ENCODE assay signal across 15 mouse cellular contexts in genomic region chr8:11299317-11299602, GRCm38 (mm10). TPM values are rescaled to one million over a fixed set of nuclear protein-coding genes. Genes with fewer than 3 reads are reported as not detected.
A peak's percentile ranks its signal among the peaks of the same experiment; 100 is the strongest.
DNase-seq lines count a peak whose midpoint lies in the region; ATAC-seq and TF ChIP-seq lines count a peak whose summit lies in the region.
"Had no signal": no experiment of that assay in that cellular context is flagged by ENCODE, and none has a peak within 500 bp of the region (broad histone marks: within the 10 kb centered on the region; RNA-seq: fewer than 3 reads in every experiment).

No protein-coding gene starts in this region.

- H3K4me1 ChIP-seq in heart, embryonic 14.5 days (ENCODE audit: control insufficient read depth in 2 of 2, insufficient read depth in 2 of 2, low read length in 2 of 2): peaks cover 31 to 53% of the 10 kb centered on the region in 2 experiments
- H3K4me1 ChIP-seq in lung, embryonic 15.5 days: peaks cover 59% of the 10 kb centered on the region
- peaks cover 30% of the 10 kb centered on the region for H3K4me1 ChIP-seq in lung, adult 2 months (ENCODE audit: control insufficient read depth, insufficient read depth, low read length)
- H3K4me1 ChIP-seq in intestine, embryonic 14.5 days (replicated peaks; ENCODE audit: control insufficient read depth, insufficient read depth, low read length): peaks cover 51% of the 10 kb centered on the region
- peaks cover 36% of the 10 kb centered on the region for H3K4me1 ChIP-seq in stomach, embryonic 16.5 days (ENCODE audit: control insufficient read depth, insufficient read depth, low read length)
- 0 out of 2 replicates have a peak, but pooled peaks cover 4% of the 10 kb centered on the region for H3K4me1 ChIP-seq in liver, postnatal 0 days (ENCODE audit: insufficient read depth)
- H3K4me1 ChIP-seq: neural tube, embryonic 12.5 days had no signal

- WGBS in heart, embryonic 14.5 days: 82% methylated on average over 3 of the region's 3 CpGs
- 30% methylated on average over 3 of the region's 3 CpGs for WGBS in lung, embryonic 15.5 days
- 25% methylated on average over 3 of the region's 3 CpGs for WGBS in lung, adult 2 months
- 45% methylated on average over 3 of the region's 3 CpGs for WGBS in intestine, embryonic 14.5 days
- 34% methylated on average over 3 of the region's 3 CpGs for WGBS in stomach, embryonic 16.5 days
- 69% methylated on average over 3 of the region's 3 CpGs for WGBS in liver, postnatal 0 days (ENCODE audit: insufficient replicate concordance)

- ATAC-seq in heart, embryonic 14.5 days (ENCODE audit: insufficient number of reproducible peaks, insufficient read depth, low FRiP score, low read depth): no peak
- ATAC-seq in lung, embryonic 15.5 days (ENCODE audit: borderline replicate concordance, extremely low read depth, low FRiP score, low TSS enrichment): peak; percentile 49
- ATAC-seq in intestine, embryonic 14.5 days (replicated peaks; ENCODE audit: low FRiP score, low TSS enrichment, low read depth): no peak
- ATAC-seq in stomach, embryonic 16.5 days (ENCODE audit: insufficient read depth, low FRiP score): 0 out of 2 replicates have a peak, but pooled peaks have one; percentile 4
- no peak for ATAC-seq in liver, postnatal 0 days
- ATAC-seq: activated CD4-positive, CD25-positive, alpha-beta regulatory T cell, adult 4 months had no signal

- no peak for TF ChIP-seq EP300 in liver, postnatal 0 days (IDR thresholded peaks at IDR 0.05; ENCODE audit: low read depth)

- H3K36me3 ChIP-seq in heart, embryonic 14.5 days (ENCODE audit: control insufficient read depth, insufficient read depth, low read length): peaks cover 5% of the 10 kb centered on the region; the same call in 1 of the 2 replicates
- H3K36me3 ChIP-seq in lung, embryonic 15.5 days: no peaks in the 10 kb centered on the region
- no peaks in the 10 kb centered on the region for H3K36me3 ChIP-seq in intestine, embryonic 14.5 days (ENCODE audit: control insufficient read depth, insufficient read depth, low read length)
- no peaks in the 10 kb centered on the region for H3K36me3 ChIP-seq in stomach, embryonic 16.5 days (ENCODE audit: control insufficient read depth, insufficient read depth, low read length)
- no peaks in the 10 kb centered on the region for H3K36me3 ChIP-seq in liver, postnatal 0 days (replicated peaks; ENCODE audit: insufficient read depth, low read length)
- H3K36me3 ChIP-seq: G1E; neural tube, embryonic 12.5 days had no signal

- TF ChIP-seq POLR2A in lung, adult 2 months (IDR thresholded peaks at IDR 0.05; ENCODE audit: borderline replicate concordance, extremely low read depth, low read depth, low read length): no peak

- H3K9ac ChIP-seq in heart, embryonic 14.5 days (ENCODE audit: low read length): peak overlapping the region; percentile 17; the same call in 1 of the 2 replicates
- H3K9ac ChIP-seq in lung, embryonic 15.5 days: no peak overlapping the region
- H3K9ac ChIP-seq in intestine, embryonic 14.5 days (ENCODE audit: low read length): no peak overlapping the region
- peak overlapping the region; percentile 28; the same call in 1 of the 2 replicates for H3K9ac ChIP-seq in stomach, embryonic 16.5 days (ENCODE audit: low read length)
- H3K9ac ChIP-seq in liver, postnatal 0 days (replicated peaks): no peak overlapping the region
- H3K9ac ChIP-seq: neural tube, embryonic 12.5 days had no signal

- DNase-seq in heart, postnatal 36 days: no peak
- DNase-seq in lung, adult 2 months: no peak
- DNase-seq in intestine, embryonic 14.5 days (ENCODE audit: low spot score): no peak
- no peak for DNase-seq in liver, postnatal 0 days
- DNase-seq: cerebellum, adult 11-12 months; left cerebral cortex, postnatal 4 days; lung, adult 18-20 months; midbrain, embryonic 14.5 days; spleen, adult 18-20 months had no signal

- H3K27me3 ChIP-seq in heart, embryonic 14.5 days (ENCODE audit: control insufficient read depth, insufficient read depth, low read length): no peaks in the 10 kb centered on the region
- H3K27me3 ChIP-seq in lung, embryonic 15.5 days: no peaks in the 10 kb centered on the region
- no peaks in the 10 kb centered on the region for H3K27me3 ChIP-seq in intestine, embryonic 14.5 days (replicated peaks; ENCODE audit: control insufficient read depth, insufficient read depth, low read length)
- H3K27me3 ChIP-seq in stomach, embryonic 16.5 days (ENCODE audit: control insufficient read depth, insufficient read depth, low read length): no peaks in the 10 kb centered on the region
- no peaks in the 10 kb centered on the region for H3K27me3 ChIP-seq in liver, postnatal 0 days (ENCODE audit: insufficient read depth, low read length)
- H3K27me3 ChIP-seq: neural tube, embryonic 12.5 days had no signal

- intact Hi-C loops in heart, postnatal 36 days (cut with DNase I): loop anchor here (5.0 kb wide), 1 partner anchor 37 kb away; no protein-coding TSS in a partner anchor

- no peak overlapping the region for H3K4me2 ChIP-seq in heart, embryonic 14.5 days (ENCODE audit: low read length)
- H3K4me2 ChIP-seq in lung, embryonic 15.5 days: 0 out of 2 replicates have a peak overlapping the region, but pooled peaks have one; percentile 11
- 0 out of 2 replicates have a peak overlapping the region, but pooled peaks have one; percentile 16 for H3K4me2 ChIP-seq in intestine, embryonic 14.5 days (ENCODE audit: low read length)
- H3K4me2 ChIP-seq in stomach, embryonic 16.5 days (ENCODE audit: low read depth, low read length): peak overlapping the region; percentile 13; the same call in 1 of the 2 replicates
- H3K4me2 ChIP-seq in liver, postnatal 0 days (ENCODE audit: low read depth, low read length): no peak overlapping the region
- H3K4me2 ChIP-seq: neural tube, embryonic 12.5 days had no signal

- no peak for TF ChIP-seq CTCF in lung, adult 2 months (IDR thresholded peaks at IDR 0.05; ENCODE audit: insufficient read depth, low read length)
- no peak for TF ChIP-seq CTCF in liver, postnatal 0 days (IDR thresholded peaks at IDR 0.05; ENCODE audit: low read depth)

- no peaks in the 10 kb centered on the region for H3K9me3 ChIP-seq in heart, embryonic 14.5 days (ENCODE audit: control insufficient read depth, low read length)
- no peaks in the 10 kb centered on the region for H3K9me3 ChIP-seq in lung, embryonic 15.5 days
- H3K9me3 ChIP-seq in intestine, embryonic 14.5 days (ENCODE audit: control insufficient read depth, low read length): no peaks in the 10 kb centered on the region
- no peaks in the 10 kb centered on the region for H3K9me3 ChIP-seq in stomach, embryonic 16.5 days (replicated peaks; ENCODE audit: control insufficient read depth, low read length)
- H3K9me3 ChIP-seq in liver, postnatal 0 days (ENCODE audit: low read length): no peaks in the 10 kb centered on the region
- H3K9me3 ChIP-seq: G1E; neural tube, embryonic 12.5 days had no signal

- no peak overlapping the region for H3K4me3 ChIP-seq in heart, embryonic 14.5 days (ENCODE audit: control insufficient read depth in 1 of 2, insufficient read depth in 1 of 2, low read depth in 1 of 2, low read length in 2 of 2)
- H3K4me3 ChIP-seq in lung, embryonic 15.5 days: no peak overlapping the region
- H3K4me3 ChIP-seq in lung, adult 2 months (replicated peaks; ENCODE audit: extremely low read depth, low read depth, low read length): no peak overlapping the region
- no peak overlapping the region for H3K4me3 ChIP-seq in intestine, embryonic 14.5 days (ENCODE audit: low read depth, low read length)
- H3K4me3 ChIP-seq in stomach, embryonic 16.5 days (replicated peaks; ENCODE audit: low read length): no peak overlapping the region
- H3K4me3 ChIP-seq in liver, postnatal 0 days (ENCODE audit: low read depth, low read length): no peak overlapping the region
- H3K4me3 ChIP-seq: neural tube, embryonic 12.5 days had no signal

- peak overlapping the region in 1 of 2 experiments; percentile 66; a peak in 2 of 4 replicates for H3K27ac ChIP-seq in heart, embryonic 14.5 days (replicated peaks in 1 of 2; ENCODE audit: control insufficient read depth in 1 of 2, insufficient read depth in 1 of 2, low read depth in 2 of 2, low read length in 2 of 2)
- peak overlapping the region; percentile 87 for H3K27ac ChIP-seq in lung, embryonic 15.5 days
- peak overlapping the region; percentile 71 for H3K27ac ChIP-seq in intestine, embryonic 14.5 days (ENCODE audit: low read depth)
- H3K27ac ChIP-seq in stomach, embryonic 16.5 days (ENCODE audit: low read length): peak overlapping the region; percentile 88
- H3K27ac ChIP-seq in liver, postnatal 0 days (ENCODE audit: low read depth): no peak overlapping the region
- H3K27ac ChIP-seq: neural tube, embryonic 12.5 days had no signal

RNA-seq across cellular contexts. Expression of gene Col4a2, which starts 13.3 kb away (rescaled TPM):
- 77.7 and 80.3 TPM in 2 replicates for polyA plus RNA-seq in heart, embryonic 14.5 days (2014; fragmentation: Nextera tagmentation; extraction: Ambion mirVana)
- 100 to 1,000 TPM; 228 to 282 TPM for total RNA-seq in heart, postnatal 36 days (2021)
- polyA plus RNA-seq in lung, embryonic 15.5 days (2015; fragmentation: Nextera tagmentation; extraction: Ambion mirVana): 121 and 126 TPM in 2 replicates
- 219 and 237 TPM in 2 replicates for polyA plus RNA-seq in lung, adult 2 months (2012; rRNA removed)
- 52.9 and 58.4 TPM in 2 replicates for polyA plus RNA-seq in intestine, embryonic 14.5 days (2014; fragmentation: Nextera tagmentation; extraction: Ambion mirVana)
- polyA plus RNA-seq in stomach, embryonic 16.5 days (2015; fragmentation: Nextera tagmentation; extraction: Ambion mirVana): 57.3 and 65.2 TPM in 2 replicates
- 8.0 and 9.7 TPM in 2 replicates for polyA plus RNA-seq in liver, postnatal 0 days (2015; fragmentation: Nextera tagmentation; extraction: Ambion mirVana)
- polyA plus RNA-seq: activated CD4-positive, CD25-positive, alpha-beta regulatory T cell, adult 4 months; G1E had no signal

RNA-seq across cellular contexts. Expression of gene Col4a1, which starts 13.4 kb away (rescaled TPM):
- 250 and 253 TPM in 2 replicates for polyA plus RNA-seq in heart, embryonic 14.5 days (2014; fragmentation: Nextera tagmentation; extraction: Ambion mirVana)
- 100 to 1,000 TPM; 371 to 526 TPM for total RNA-seq in heart, postnatal 36 days (2021)
- polyA plus RNA-seq in lung, embryonic 15.5 days (2015; fragmentation: Nextera tagmentation; extraction: Ambion mirVana): 335 and 360 TPM in 2 replicates
- polyA plus RNA-seq in lung, adult 2 months (2012; rRNA removed): 556 and 580 TPM in 2 replicates
- polyA plus RNA-seq in intestine, embryonic 14.5 days (2014; fragmentation: Nextera tagmentation; extraction: Ambion mirVana): 228 TPM in 2 replicates
- polyA plus RNA-seq in stomach, embryonic 16.5 days (2015; fragmentation: Nextera tagmentation; extraction: Ambion mirVana): 207 and 211 TPM in 2 replicates
- 15.8 and 22.6 TPM in 2 replicates for polyA plus RNA-seq in liver, postnatal 0 days (2015; fragmentation: Nextera tagmentation; extraction: Ambion mirVana)
- polyA plus RNA-seq: activated CD4-positive, CD25-positive, alpha-beta regulatory T cell, adult 4 months; G1E had no signal

Comparison
In these comparisons a context has a peak if more than half of its experiments do, and no peak if none do; other contexts are left out.
1. ATAC-seq: peak in lung, embryonic 15.5 days (single experiment) and stomach, embryonic 16.5 days (single experiment); none in heart, embryonic 14.5 days (single experiment), intestine, embryonic 14.5 days (single experiment) and liver, postnatal 0 days (single experiment).
2. H3K4me2 ChIP-seq: peak in lung, embryonic 15.5 days (single experiment), intestine, embryonic 14.5 days (single experiment) and stomach, embryonic 16.5 days (single experiment); none in heart, embryonic 14.5 days (single experiment) and liver, postnatal 0 days (single experiment).
3. H3K9ac ChIP-seq: peak in heart, embryonic 14.5 days (single experiment) and stomach, embryonic 16.5 days (single experiment); none in lung, embryonic 15.5 days (single experiment), intestine, embryonic 14.5 days (single experiment) and liver, postnatal 0 days (single experiment).